14 mouse cellular contexts compared by ENCODE assay signal in the genomic region with DNA sequence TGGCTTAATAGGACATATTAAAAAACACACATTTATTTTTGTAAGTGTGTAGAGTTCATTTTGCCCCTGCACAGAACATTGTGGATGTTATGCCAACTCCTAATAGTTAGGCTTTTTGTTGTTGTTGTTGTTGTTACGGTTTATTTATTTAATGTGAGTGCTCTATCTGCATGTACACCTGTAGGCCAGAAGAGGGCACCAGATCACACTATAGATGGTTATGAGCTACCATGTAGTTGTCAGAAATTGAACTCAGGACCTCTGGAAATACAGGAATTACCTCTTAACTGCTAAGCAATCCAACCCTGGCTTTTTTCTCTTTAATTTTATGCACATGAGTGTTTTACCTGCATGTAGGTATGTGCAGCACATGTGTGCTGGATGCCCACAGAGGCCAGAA. TPM values are rescaled to one million over a fixed set of nuclear protein-coding genes. Genes with fewer than 3 reads are reported as not detected.
DNase-seq lines count a peak whose midpoint lies in the region; ATAC-seq and TF ChIP-seq lines count a peak whose summit lies in the region.
"Had no signal": no experiment of that assay in that cellular context is flagged by ENCODE, and none has a peak within 500 bp of the region (broad histone marks: within the 10 kb centered on the region; RNA-seq: fewer than 3 reads in every experiment).

No protein-coding gene starts in this region.

- H3K9me3 ChIP-seq in G1E (replicated peaks) = no peaks in the 10 kb centered on the region
- no peaks in the 10 kb centered on the region for H3K9me3 ChIP-seq in neural tube, embryonic 15.5 days (replicated peaks)
- H3K9me3 ChIP-seq: heart, embryonic 15.5 days; limb, embryonic 10.5 days had no signal

- H3K4me2 ChIP-seq in neural tube, embryonic 15.5 days = no peak overlapping the region
- H3K4me2 ChIP-seq: heart, embryonic 15.5 days had no signal

- H3K79me2 ChIP-seq in liver, adult 2 months (ENCODE audit: control insufficient read depth, insufficient read depth, low read length) = peaks cover 9% of the 10 kb centered on the region; the same call in 1 of the 2 replicates

- DNase-seq in embryo, embryonic 10 days (ENCODE audit: low spot score) = peak; percentile 45
- no peak for DNase-seq in embryo, embryonic 9.5 days (ENCODE audit: extremely low spot score)
- DNase-seq in liver, adult 2 months (ENCODE audit: extremely low read depth, low read depth, low spot score) = peak; percentile 48
- DNase-seq in liver (no peak), G1E (ENCODE audit: low spot score) (no peak)
- peak; percentile 21 for DNase-seq in embryo, embryonic 11 days
- no peak for DNase-seq in frontal cortex, postnatal 10 days (ENCODE audit: low spot score in 2 of 2)
- DNase-seq: adrenal gland, postnatal 14 days; kidney, postnatal 10 days had no signal

- TF ChIP-seq POLR2A in liver, adult 2 months (IDR thresholded peaks at IDR 0.05; ENCODE audit: extremely low read depth, insufficient read depth, low read length) = no peak

- no peak overlapping the region for H3K27ac ChIP-seq in liver, adult 2 months (replicated peaks; ENCODE audit: insufficient read depth, low read depth, low read length)
- no peak overlapping the region for H3K27ac ChIP-seq in neural tube, embryonic 15.5 days (replicated peaks)
- H3K27ac ChIP-seq: heart, embryonic 15.5 days; limb, embryonic 10.5 days had no signal

- peak; percentile 39 for TF ChIP-seq CTCF in liver, adult 2 months (IDR thresholded peaks at IDR 0.05; ENCODE audit: low read depth, low read length)
- peak; percentile 34; the same call in 1 of the 2 replicates for TF ChIP-seq CTCF in G1E (IDR thresholded peaks at IDR 0.05; ENCODE audit: low read depth, low read length)

- H3K4me3 ChIP-seq in liver, adult 2 months (ENCODE audit: insufficient read depth, low read depth, low read length) = no peak overlapping the region
- H3K4me3 ChIP-seq in G1E (ENCODE audit: low read depth, low read length) = no peak overlapping the region
- no peak overlapping the region for H3K4me3 ChIP-seq in neural tube, embryonic 15.5 days (replicated peaks)
- H3K4me3 ChIP-seq: heart, embryonic 15.5 days; limb, embryonic 10.5 days had no signal

- ATAC-seq in G1E (ENCODE audit: extremely low read depth, insufficient number of reproducible peaks, low FRiP score, poor library complexity, severe bottlenecking) = no peak
- no peak for ATAC-seq in neural tube, embryonic 15.5 days (ENCODE audit: low FRiP score)
- ATAC-seq: forebrain, embryonic 16.5 days had no signal

- H3K4me1 ChIP-seq in liver, adult 2 months (ENCODE audit: control insufficient read depth, insufficient read depth, low read length) = peaks cover 6% of the 10 kb centered on the region
- peaks cover 31% of the 10 kb centered on the region for H3K4me1 ChIP-seq in G1E (ENCODE audit: insufficient read depth, low read depth, low read length)
- H3K4me1 ChIP-seq in neural tube, embryonic 15.5 days = peaks cover 15% of the 10 kb centered on the region

- H3K9ac ChIP-seq in liver, adult 2 months (ENCODE audit: low read depth, low read length) = no peak overlapping the region
- no peak overlapping the region for H3K9ac ChIP-seq in neural tube, embryonic 15.5 days (replicated peaks)
- H3K9ac ChIP-seq: heart, embryonic 15.5 days had no signal

- WGBS in liver, adult 2 months = 40% methylated on average over 1 of the region's 1 CpGs
- 71% methylated on average over 1 of the region's 1 CpGs for WGBS in neural tube, embryonic 15.5 days

- H3K36me3 ChIP-seq in liver, adult 2 months (ENCODE audit: control insufficient read depth, insufficient read depth, low read length) = no peaks in the 10 kb centered on the region
- no peaks in the 10 kb centered on the region for H3K36me3 ChIP-seq in G1E (replicated peaks)
- H3K36me3 ChIP-seq in neural tube, embryonic 15.5 days = no peaks in the 10 kb centered on the region
- H3K36me3 ChIP-seq: heart, embryonic 15.5 days had no signal

- H3K27me3 ChIP-seq in liver, adult 2 months (ENCODE audit: control insufficient read depth, insufficient read depth, low read length) = no peaks in the 10 kb centered on the region
- H3K27me3 ChIP-seq in G1E (ENCODE audit: insufficient read depth, low read length) = no peaks in the 10 kb centered on the region
- H3K27me3 ChIP-seq in neural tube, embryonic 15.5 days (replicated peaks) = no peaks in the 10 kb centered on the region
- H3K27me3 ChIP-seq: heart, embryonic 15.5 days had no signal

RNA-seq across cellular contexts. Expression of gene Fxr2, which starts 3.0 kb away (rescaled TPM):
- 18.1 and 19.9 TPM in 2 replicates for total RNA-seq in liver, adult 2 months (2014; rRNA removed)
- 24.2 and 33.9 TPM in 2 replicates for polyA plus RNA-seq in liver, adult 2 months (2012; rRNA removed)
- total RNA-seq in G1E (2014; fragmentation: Nextera tagmentation) = 90.1 and 92.9 TPM in 2 replicates
- 44.9 and 53.6 TPM in 2 replicates for total RNA-seq in G1E (2017)
- 77.8 and 82.4 TPM in 2 replicates for polyA plus RNA-seq in G1E (2012)
- 32.5 and 38.7 TPM in 2 replicates for polyA plus RNA-seq in neural tube, embryonic 15.5 days (2015; fragmentation: Nextera tagmentation; extraction: Ambion mirVana)

RNA-seq across cellular contexts. Expression of gene Sat2, which starts 8.0 kb away (rescaled TPM):
- 12.3 and 19.4 TPM in 2 replicates for total RNA-seq in liver, adult 2 months (2014; rRNA removed)
- polyA plus RNA-seq in liver, adult 2 months (2012; rRNA removed) = 10.8 and 12.8 TPM in 2 replicates
- total RNA-seq in G1E (2014; fragmentation: Nextera tagmentation) (2.4 and 7.3 TPM in 2 replicates), G1E (2017) (1.5 and 2.6 TPM in 2 replicates)
- 0.09 TPM in 1 of 2 replicates, not detected in the other for polyA plus RNA-seq in G1E (2012)
- polyA plus RNA-seq in neural tube, embryonic 15.5 days (2015; fragmentation: Nextera tagmentation; extraction: Ambion mirVana) = 22.0 and 24.7 TPM in 2 replicates
- total RNA-seq: megakaryocyte-erythroid progenitor cell, adult 5-6 weeks had no signal

RNA-seq across cellular contexts. Expression of gene Shbg, which starts 12.1 kb away (rescaled TPM):
- total RNA-seq in liver, adult 2 months (2014; rRNA removed) = not detected in 2 replicates
- 0.18 TPM in 1 of 2 replicates, not detected in the other for polyA plus RNA-seq in liver, adult 2 months (2012; rRNA removed)
- not detected in 2 replicates for total RNA-seq in G1E (2014; fragmentation: Nextera tagmentation)
- not detected in 2 replicates for total RNA-seq in G1E (2017)
- not detected in 2 replicates for polyA plus RNA-seq in G1E (2012)
- polyA plus RNA-seq in neural tube, embryonic 15.5 days (2015; fragmentation: Nextera tagmentation; extraction: Ambion mirVana) = not detected in 2 replicates
- total RNA-seq: adrenal gland, postnatal 14 days; megakaryocyte-erythroid progenitor cell, adult 5-6 weeks had no signal
- polyA plus RNA-seq: forebrain, embryonic 16.5 days; heart, embryonic 15.5 days; limb, embryonic 10.5 days had no signal

RNA-seq across cellular contexts. Expression of gene Atp1b2, which starts 24.1 kb away (rescaled TPM):
- total RNA-seq in liver, adult 2 months (2014; rRNA removed) = 0.18 and 0.20 TPM in 2 replicates
- 0.40 and 0.46 TPM in 2 replicates for polyA plus RNA-seq in liver, adult 2 months (2012; rRNA removed)
- total RNA-seq in G1E (2014; fragmentation: Nextera tagmentation) (84.5 and 116 TPM in 2 replicates), G1E (2017) (3.6 and 4.8 TPM in 2 replicates)
- 50.0 and 54.6 TPM in 2 replicates for polyA plus RNA-seq in G1E (2012)
- 76.7 and 77.0 TPM in 2 replicates for polyA plus RNA-seq in neural tube, embryonic 15.5 days (2015; fragmentation: Nextera tagmentation; extraction: Ambion mirVana)

RNA-seq across cellular contexts. Expression of gene Sox15, which starts 25.3 kb away (rescaled TPM):
- not detected in 2 replicates for total RNA-seq in liver, adult 2 months (2014; rRNA removed)
- 0.21 TPM in 1 of 2 replicates, not detected in the other for polyA plus RNA-seq in liver, adult 2 months (2012; rRNA removed)
- total RNA-seq in G1E (2014; fragmentation: Nextera tagmentation) = 2.1 TPM in 1 of 2 replicates, not detected in the other
- 0.17 TPM in 1 of 2 replicates, not detected in the other for total RNA-seq in G1E (2017)
- polyA plus RNA-seq in G1E (2012) = 0.20 and 0.36 TPM in 2 replicates
- not detected in 2 replicates for polyA plus RNA-seq in neural tube, embryonic 15.5 days (2015; fragmentation: Nextera tagmentation; extraction: Ambion mirVana)
- total RNA-seq: adrenal gland, postnatal 14 days; megakaryocyte-erythroid progenitor cell, adult 5-6 weeks had no signal
- polyA plus RNA-seq: forebrain, embryonic 16.5 days; heart, embryonic 15.5 days had no signal

Comparison
In these comparisons a context has a peak if more than half of its experiments do, and no peak if none do; other contexts are left out.
1. DNase-seq: peak in embryo, embryonic 10 days (single experiment), liver, adult 2 months (single experiment) and embryo, embryonic 11 days (single experiment); none in embryo, embryonic 9.5 days (single experiment), liver (single experiment), G1E (single experiment) and frontal cortex, postnatal 10 days (0 of 2).
2. RNA of gene Sat2, which starts 8.0 kb away (polyA plus RNA-seq): 22.0 to 24.7 TPM in neural tube, embryonic 15.5 days and 10.8 to 12.8 TPM in liver, adult 2 months; 0.09 TPM in G1E; every median in the first group is over 10 times any median in the second.